Mouse (Mus musculus) MEL (cell line): ENCODE measurements at regions not wholly inside any gene's neighbourhood (a gene's known extent, or its start where the extent isn't known, plus 50 kb on each side); places are given as distances from the start of the nearest gene placed in this dataset.

Experiments used
- DNase-seq: peaks from one replicate; pipeline ENCODE4 v3.0.0; 2011; ENCODE audit warnings: low read depth, low spot score
- H3K27ac ChIP-seq: 2 replicates; pipeline ENCODE4 v1.5.1; 2012; ENCODE audit warnings: low read depth, mild to moderate bottlenecking, control low read depth, low read length, moderate library complexity; ENCODE audit not compliant: control insufficient read depth
- H3K27me3 ChIP-seq, 2 experiments: fragments of 150-350 bp in 1 of 2; sonication (generic) in 1 of 2; 2 replicates each; pipeline ENCODE4 v1.6.1; 2012; ENCODE audit warnings: low read length in 2 of 2, mild to moderate bottlenecking in 2 of 2, improper control_type of control experiment in 1 of 2, moderate library complexity in 1 of 2; ENCODE audit not compliant: insufficient read depth in 2 of 2, control insufficient read depth in 1 of 2
- H3K36me3 ChIP-seq, 2 experiments: 2 replicates each; pipeline ENCODE4 v1.6.1; 2012 to 2014; ENCODE audit warnings: low read length in 2 of 2, improper control_type of control experiment in 1 of 2, inconsistent platforms in 1 of 2, mild to moderate bottlenecking in 1 of 2; ENCODE audit not compliant: insufficient read depth in 2 of 2, control insufficient read depth in 1 of 2
- H3K4me1 ChIP-seq, 2 experiments: fragments of 150-350 bp in 1 of 2; sonication (generic) in 1 of 2; 2 replicates each; pipeline ENCODE4 v1.6.1; 2012; ENCODE audit warnings: low read length in 2 of 2, improper control_type of control experiment in 1 of 2, mild to moderate bottlenecking in 1 of 2; ENCODE audit not compliant: insufficient read depth in 2 of 2, control insufficient read depth in 1 of 2
- H3K4me3 ChIP-seq, 2 experiments: fragments of 150-350 bp in 1 of 2; sonication (generic) in 1 of 2; 2 replicates each; pipeline ENCODE4 v1.5.1; 2012; ENCODE audit warnings: low read depth in 2 of 2, low read length in 2 of 2, mild to moderate bottlenecking in 2 of 2, moderate library complexity in 2 of 2, control low read depth in 1 of 2, improper control_type of control experiment in 1 of 2; ENCODE audit not compliant: control insufficient read depth in 1 of 2, insufficient read depth in 1 of 2
- H3K79me2 ChIP-seq: 2 replicates; pipeline ENCODE4 v1.6.1; 2012; ENCODE audit warnings: mild to moderate bottlenecking, low read length, moderate library complexity; ENCODE audit not compliant: control insufficient read depth, poor library complexity, insufficient read depth
- H3K9ac ChIP-seq: 2 replicates; pipeline ENCODE4 v1.6.1; 2012; ENCODE audit warnings: low read depth, mild to moderate bottlenecking, control low read depth, low read length, moderate library complexity; ENCODE audit not compliant: control insufficient read depth, poor library complexity, severe bottlenecking
- H3K9me3 ChIP-seq: fragments of 150-350 bp; sonication (generic); replicated peaks from 2 replicates; pipeline ENCODE4 v1.6.1; 2012; ENCODE audit warnings: mild to moderate bottlenecking, low read length, improper control_type of control experiment, moderate library complexity; ENCODE audit not compliant: insufficient read depth
- CTCF ChIP-seq, 3 experiments: IDR thresholded peaks in 2 of 3; conservative IDR thresholded peaks in 1 of 3; 2 replicates each; pipeline ENCODE4 v1.5.1; 2011 to 2012; ENCODE audit warnings: low read length in 3 of 3, low read depth in 2 of 3, mild to moderate bottlenecking in 2 of 3, improper control_type of control experiment in 1 of 3, inconsistent platforms in 1 of 3, mixed read lengths in 1 of 3, moderate library complexity in 1 of 3; ENCODE audit not compliant: control insufficient read depth in 1 of 3, insufficient read depth in 1 of 3, poor library complexity in 1 of 3, severe bottlenecking in 1 of 3
- ETS1 ChIP-seq: IDR thresholded peaks from 2 replicates; pipeline ENCODE4 v1.6.1; 2012; ENCODE audit warnings: low read depth, mild to moderate bottlenecking, inconsistent platforms, low read length, improper control_type of control experiment, moderate library complexity
- GATA1 ChIP-seq: IDR thresholded peaks from 2 replicates; pipeline ENCODE4 v1.6.1; 2011; ENCODE audit warnings: low read depth, low read length, improper control_type of control experiment
- JUND ChIP-seq: IDR thresholded peaks from 2 replicates; pipeline ENCODE4 v1.6.1; 2011; ENCODE audit warnings: low read depth, mild to moderate bottlenecking, improper control_type of control experiment, low read length
- KAT2A ChIP-seq: conservative IDR thresholded peaks from 2 replicates; pipeline ENCODE4 v1.6.1; 2012; ENCODE audit warnings: low read depth, low read length, improper control_type of control experiment, inconsistent platforms
- MAFK ChIP-seq: IDR thresholded peaks from 2 replicates; pipeline ENCODE4 v1.6.1; 2011; ENCODE audit warnings: low read depth, mild to moderate bottlenecking, low read length, improper control_type of control experiment, borderline replicate concordance
- MXI1 ChIP-seq: IDR thresholded peaks from 2 replicates; pipeline ENCODE4 v1.6.1; 2011; ENCODE audit warnings: mild to moderate bottlenecking, low read depth, low read length, improper control_type of control experiment
- MYC ChIP-seq: IDR thresholded peaks from 2 replicates; pipeline ENCODE4 v1.6.1; 2011; ENCODE audit warnings: low read depth, mild to moderate bottlenecking, low read length, improper control_type of control experiment, moderate library complexity
- NELFE ChIP-seq: IDR thresholded peaks from 2 replicates; pipeline ENCODE4 v1.6.1; 2011; ENCODE audit warnings: low read depth, low read length, improper control_type of control experiment
- RAD21 ChIP-seq: IDR thresholded peaks from 2 replicates; pipeline ENCODE4 v1.6.1; 2011; ENCODE audit warnings: mild to moderate bottlenecking, low read depth, low read length, improper control_type of control experiment
- TAL1 ChIP-seq: IDR thresholded peaks from 2 replicates; pipeline ENCODE4 v1.6.1; 2012; ENCODE audit warnings: mild to moderate bottlenecking, inconsistent platforms, low read length, moderate library complexity, mixed read lengths
- UBTF ChIP-seq: IDR thresholded peaks from 2 replicates; pipeline ENCODE4 v1.6.1; 2012; ENCODE audit warnings: low read depth, mild to moderate bottlenecking, inconsistent platforms, low read length, improper control_type of control experiment, moderate library complexity, borderline replicate concordance; ENCODE audit not compliant: insufficient read depth
- USF2 ChIP-seq, 2 experiments: IDR thresholded peaks; 2 replicates each; pipeline ENCODE4 v1.6.1; 2011 to 2012; ENCODE audit warnings: improper control_type of control experiment in 2 of 2, low read length in 2 of 2, borderline replicate concordance in 1 of 2, inconsistent platforms in 1 of 2, low read depth in 1 of 2, mild to moderate bottlenecking in 1 of 2; ENCODE audit not compliant: insufficient read depth in 1 of 2

GRCm38 (mm10) chr2:10791233-10791632, 380.7 kb upstream of the Prkcq start:
- TF ChIP-seq GATA1 = no peak
- TF ChIP-seq MXI1 = no peak
- no peak for TF ChIP-seq KAT2A
- no peak for TF ChIP-seq NELFE
- TF ChIP-seq TAL1 = no peak
- TF ChIP-seq UBTF = no peak
- TF ChIP-seq MYC = no peak
- no peak for TF ChIP-seq ETS1
- no peak for TF ChIP-seq USF2 (IDR thresholded peaks at IDR 0.05; ENCODE audit: borderline replicate concordance in 1 of 2, insufficient read depth in 1 of 2, low read depth in 1 of 2, low read length in 2 of 2)
- TF ChIP-seq, all 39 proteins: peak for 0
- no peaks in the 10 kb centered on the region for H3K79me2 ChIP-seq
- no peak overlapping the region for H3K4me3 ChIP-seq
- no peaks in the 10 kb centered on the region for H3K9me3 ChIP-seq
- DNase-seq = no peak
- H3K27me3 ChIP-seq = no peaks in the 10 kb centered on the region
- no peak overlapping the region for H3K27ac ChIP-seq
- H3K4me1 ChIP-seq = no peaks in the 10 kb centered on the region
- H3K9ac ChIP-seq = no peak overlapping the region
- no peaks in the 10 kb centered on the region for H3K36me3 ChIP-seq

DNA sequence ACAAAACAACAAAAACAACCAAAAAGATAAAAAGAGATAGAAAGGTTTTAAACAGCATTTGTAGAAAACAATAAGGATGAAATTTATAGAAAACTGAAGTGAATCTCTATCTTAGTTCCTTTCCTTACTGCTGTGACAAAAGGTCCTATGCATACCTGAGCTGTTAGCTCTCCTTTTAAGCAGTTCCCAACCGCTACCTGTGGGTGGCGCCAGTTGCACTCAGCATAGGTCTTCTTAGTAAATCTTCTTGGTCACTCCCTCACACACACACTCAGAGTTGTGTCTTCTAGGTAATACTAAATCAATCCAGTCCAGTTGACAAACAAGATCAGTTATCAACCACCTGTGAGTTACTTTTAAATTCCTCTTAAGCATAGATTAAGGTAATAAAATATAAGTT, 355.5 kb upstream of the Prkcq start:
- peak; percentile 1 for DNase-seq
- no peak overlapping the region for H3K27ac ChIP-seq
- no peaks in the 10 kb centered on the region for H3K79me2 ChIP-seq
- H3K9me3 ChIP-seq = no peaks in the 10 kb centered on the region
- no peak overlapping the region for H3K4me3 ChIP-seq
- TF ChIP-seq KAT2A (no peak), CTCF (IDR thresholded peaks at IDR 0.05 in 2 of 3, conservative IDR thresholded peaks at IDR 0.05 in 1 of 3; ENCODE audit: control insufficient read depth in 1 of 3, insufficient read depth in 1 of 3, low read depth in 2 of 3, low read length in 3 of 3, poor library complexity in 1 of 3, severe bottlenecking in 1 of 3) (peak in 2 of 3 experiments; percentile 7 to 18; a peak in 2 of 6 replicates)
- H3K27me3 ChIP-seq = no peaks in the 10 kb centered on the region
- no peaks in the 10 kb centered on the region for H3K4me1 ChIP-seq
- H3K9ac ChIP-seq = no peak overlapping the region
- H3K36me3 ChIP-seq = no peaks in the 10 kb centered on the region

DNA sequence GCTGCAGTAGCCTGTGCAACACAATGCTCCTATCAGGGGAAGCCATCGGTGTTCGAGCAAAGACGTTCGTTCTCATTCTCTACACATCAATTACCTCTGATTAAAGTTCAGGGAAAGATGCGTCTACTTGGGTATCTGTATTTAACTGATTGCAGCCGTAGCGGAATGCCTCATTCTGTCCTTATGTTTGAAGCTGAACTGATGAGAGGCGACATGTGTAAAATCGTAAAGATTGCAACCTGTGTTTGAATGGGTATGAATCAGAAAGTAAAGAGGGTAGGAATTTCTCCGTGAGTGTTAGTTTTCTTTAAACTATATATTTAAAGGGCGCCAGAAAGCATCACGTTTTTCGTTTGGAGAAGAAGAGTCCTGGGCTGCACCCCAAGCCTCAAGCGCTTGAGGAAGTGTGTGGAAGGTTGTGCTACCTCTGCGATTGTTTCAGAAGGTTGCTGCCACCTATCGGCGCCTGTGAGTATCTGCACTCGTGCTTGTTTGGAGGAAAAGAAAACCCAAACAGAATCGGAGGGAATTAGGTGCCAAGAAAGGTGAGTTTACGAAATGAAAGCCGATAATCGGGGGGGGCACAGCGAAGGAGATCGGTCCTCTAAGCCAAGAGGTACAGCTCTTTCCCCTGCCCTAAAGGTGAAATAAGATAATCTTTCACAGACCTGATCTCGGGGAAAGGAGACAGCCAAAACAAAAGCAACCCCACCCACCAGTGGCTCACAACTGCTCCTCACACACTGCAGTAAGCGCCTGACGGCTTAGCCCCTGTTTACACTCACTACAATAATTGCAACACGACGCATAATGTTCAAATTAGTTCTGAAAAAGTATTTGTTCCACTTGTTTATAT, 346.4 kb upstream of the Prkcq start:
- Histone ChIP-seq H3K27me3 (no peaks in the 10 kb centered on the region), H3K4me3 (0 out of 4 replicates have a peak overlapping the region, but pooled peaks of 1 of the 2 experiments have one; percentile 16), H3K9ac (no peak overlapping the region), H3K27ac (no peak overlapping the region), H3K36me3 (no peaks in the 10 kb centered on the region), H3K79me2 (no peaks in the 10 kb centered on the region), H3K4me1 (no peaks in the 10 kb centered on the region), H3K9me3 (no peaks in the 10 kb centered on the region)
- peak; percentile 26 for TF ChIP-seq RAD21
- TF ChIP-seq MAFK = no peak
- TF ChIP-seq JUND = no peak
- peak; percentile 31 to 66 (median 50) for TF ChIP-seq CTCF (IDR thresholded peaks at IDR 0.05 in 2 of 3, conservative IDR thresholded peaks at IDR 0.05 in 1 of 3; ENCODE audit: control insufficient read depth in 1 of 3, insufficient read depth in 1 of 3, low read depth in 2 of 3, low read length in 3 of 3, poor library complexity in 1 of 3, severe bottlenecking in 1 of 3)
- DNase-seq = peak; percentile 50
